Mouse (Mus musculus) lung, postnatal 36 days (tissue): ENCODE results near the gene BC028528.
"Not testable (repeated sequence)": the region's sequence is repeated elsewhere in the genome, so short reads cannot be mapped to it uniquely, and the experiment has no call there.

ENCODE experiments used
- DNase-seq: peaks from one replicate; pipeline ENCODE4 v3.0.0; 2022; ENCODE audit warnings: mixed read lengths

Gene BC028528

GRCm38 (mm10) chr3:95905146-95905939 lies 13.5 kb upstream of the BC028528 start:
- peak; percentile 82 for DNase-seq

GRCm38 (mm10) chr3:95904568-95904967 lies 12.8 kb upstream of the BC028528 start, which contains the start of gene Car14:
Gene Car14 (minus strand): TSS chr3:95904691.
- peak; percentile 15 for DNase-seq

- DNase-seq, result no peak
These were observed 12.1 kb upstream of the BC028528 start for GRCm38 (mm10) chr3:95903753-95904502.

- no peak for DNase-seq
These were observed 10.8 kb upstream of the BC028528 start for GRCm38 (mm10) chr3:95902643-95903042.

GRCm38 (mm10) chr3:95902373-95902625 lies 10.5 kb upstream of the BC028528 start:
- no peak for DNase-seq

GRCm38 (mm10) chr3:95901616-95902372 lies 10.0 kb upstream of the BC028528 start:
- DNase-seq, result no peak

- DNase-seq, result no peak
These were observed 8.2 kb upstream of the BC028528 start for GRCm38 (mm10) chr3:95899800-95900524.

- not testable (repeated sequence) for DNase-seq
These were observed 3.7 kb upstream of the BC028528 start for GRCm38 (mm10) chr3:95895501-95895900.

GRCm38 (mm10) chr3:95894317-95895160 lies 2.7 kb upstream of the BC028528 start:
- peak; percentile 87 for DNase-seq

- peak; percentile 99 for DNase-seq
These were observed 2.0 kb upstream of the BC028528 start, which contains the start of gene Aph1a for GRCm38 (mm10) chr3:95893606-95894316. Gene Aph1a (plus strand): TSS chr3:95893969.

GRCm38 (mm10) chr3:95893126-95893525 lies 1.3 kb upstream of the BC028528 start:
- DNase-seq, result peak; percentile 77

GRCm38 (mm10) chr3:95892066-95893052 lies 554 bp upstream of the BC028528 start:
- peak; percentile 70 for DNase-seq

GRCm38 (mm10) chr3:95889664-95890063 lies 2.1 kb downstream of the BC028528 start:
- no peak for DNase-seq

GRCm38 (mm10) chr3:95887596-95887995 lies 4.2 kb downstream of the BC028528 start:
- no peak for DNase-seq

GRCm38 (mm10) chr3:95884400-95884799 lies 7.4 kb downstream of the BC028528 start:
- DNase-seq, result no peak

- peak; percentile 94 for DNase-seq
These were observed 8.9 kb downstream of the BC028528 start for GRCm38 (mm10) chr3:95882816-95883425.

- peak; percentile 98 for DNase-seq
These were observed 9.6 kb downstream of the BC028528 start, which contains the start of gene Ciart for GRCm38 (mm10) chr3:95881979-95882815. Gene Ciart (minus strand): TSS chr3:95882251.

GRCm38 (mm10) chr3:95879063-95879462 lies 12.7 kb downstream of the BC028528 start:
- no peak for DNase-seq
